Mouse (Mus musculus) MEL (cell line): Measurements from ENCODE around the gene Pik3ip1.

ENCODE experiments used
- BHLHE40 ChIP-seq: IDR thresholded peaks from 2 replicates; pipeline ENCODE4 v1.6.1; 2012; ENCODE audit warnings: low read depth, mild to moderate bottlenecking, inconsistent platforms, low read length, improper control_type of control experiment, borderline replicate concordance
- CTCF ChIP-seq, 3 experiments: IDR thresholded peaks in 2 of 3; conservative IDR thresholded peaks in 1 of 3; 2 replicates each; pipeline ENCODE4 v1.5.1; 2011 to 2012; ENCODE audit warnings: low read length in 3 of 3, low read depth in 2 of 3, mild to moderate bottlenecking in 2 of 3, improper control_type of control experiment in 1 of 3, inconsistent platforms in 1 of 3, mixed read lengths in 1 of 3, moderate library complexity in 1 of 3; ENCODE audit not compliant: control insufficient read depth in 1 of 3, insufficient read depth in 1 of 3, poor library complexity in 1 of 3, severe bottlenecking in 1 of 3
- EP300 ChIP-seq, 2 experiments: IDR thresholded peaks; 2 replicates each; pipeline ENCODE4 v1.6.1; 2011; ENCODE audit warnings: improper control_type of control experiment in 2 of 2, low read length in 2 of 2, low read depth in 1 of 2, mild to moderate bottlenecking in 1 of 2
- GABPA ChIP-seq: IDR thresholded peaks from 2 replicates; pipeline ENCODE4 v1.6.1; 2012; ENCODE audit warnings: low read depth, mild to moderate bottlenecking, inconsistent platforms, low read length, improper control_type of control experiment, moderate library complexity
- GATA1 ChIP-seq: IDR thresholded peaks from 2 replicates; pipeline ENCODE4 v1.6.1; 2011; ENCODE audit warnings: low read depth, low read length, improper control_type of control experiment
- JUND ChIP-seq: IDR thresholded peaks from 2 replicates; pipeline ENCODE4 v1.6.1; 2011; ENCODE audit warnings: low read depth, mild to moderate bottlenecking, improper control_type of control experiment, low read length
- KAT2A ChIP-seq: conservative IDR thresholded peaks from 2 replicates; pipeline ENCODE4 v1.6.1; 2012; ENCODE audit warnings: low read depth, low read length, improper control_type of control experiment, inconsistent platforms
- MAX ChIP-seq: IDR thresholded peaks from 2 replicates; pipeline ENCODE4 v1.6.1; 2011; ENCODE audit warnings: low read length, improper control_type of control experiment
- MAZ ChIP-seq: IDR thresholded peaks from 2 replicates; pipeline ENCODE4 v1.6.1; 2012; ENCODE audit warnings: low read depth, mild to moderate bottlenecking, inconsistent platforms, low read length, improper control_type of control experiment
- MXI1 ChIP-seq: IDR thresholded peaks from 2 replicates; pipeline ENCODE4 v1.6.1; 2011; ENCODE audit warnings: mild to moderate bottlenecking, low read depth, low read length, improper control_type of control experiment
- NELFE ChIP-seq: IDR thresholded peaks from 2 replicates; pipeline ENCODE4 v1.6.1; 2011; ENCODE audit warnings: low read depth, low read length, improper control_type of control experiment
- POLR2A ChIP-seq, 2 experiments: IDR thresholded peaks; 2 replicates each; pipeline ENCODE4 v1.6.1; 2011 to 2012; ENCODE audit warnings: low read length in 2 of 2, mild to moderate bottlenecking in 2 of 2, control low read depth in 1 of 2, improper control_type of control experiment in 1 of 2, low read depth in 1 of 2, moderate library complexity in 1 of 2; ENCODE audit not compliant: control insufficient read depth in 1 of 2, insufficient read depth in 1 of 2, poor library complexity in 1 of 2
- POLR2AphosphoS2 ChIP-seq: IDR thresholded peaks from 2 replicates; pipeline ENCODE4 v1.6.1; 2011; ENCODE audit warnings: low read length, improper control_type of control experiment
- POLR2AphosphoS5 ChIP-seq: IDR thresholded peaks from 2 replicates; pipeline ENCODE4 v1.6.1; 2012; ENCODE audit warnings: low read depth, borderline replicate concordance, mild to moderate bottlenecking, inconsistent platforms, low read length, moderate library complexity, mixed read lengths

DNA sequence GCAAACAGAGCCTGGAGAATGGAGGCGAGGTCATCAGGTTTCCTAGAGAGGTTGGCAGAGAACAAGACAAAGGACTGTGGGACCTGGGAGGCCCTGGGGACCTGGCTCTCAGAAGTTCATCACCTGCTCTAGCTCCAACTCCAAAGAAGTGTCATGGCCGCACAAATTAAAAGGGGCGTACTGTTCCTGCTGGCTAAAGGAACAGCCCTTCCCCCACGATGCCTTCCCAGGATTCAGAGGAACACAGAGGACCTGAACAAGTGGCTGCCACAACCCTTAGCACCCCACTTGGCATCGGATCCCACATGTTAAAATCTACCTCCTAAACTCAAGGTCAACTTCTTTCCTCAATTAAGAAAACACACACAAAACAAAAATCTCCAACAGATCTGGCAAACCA is 39.2 kb downstream of the Pik3ip1 start:
- TF ChIP-seq GATA1 = no peak
- TF ChIP-seq EP300 (IDR thresholded peaks at IDR 0.05; ENCODE audit: low read depth in 1 of 2, low read length in 2 of 2) = no peak
- no peak for TF ChIP-seq MAZ
- TF ChIP-seq POLR2AphosphoS5 = no peak
- no peak for TF ChIP-seq BHLHE40
- no peak for TF ChIP-seq POLR2A (IDR thresholded peaks at IDR 0.05; ENCODE audit: control insufficient read depth in 1 of 2, insufficient read depth in 1 of 2, low read depth in 1 of 2, low read length in 2 of 2, poor library complexity in 1 of 2)
- no peak for TF ChIP-seq MAX
- no peak for TF ChIP-seq JUND
- no peak for TF ChIP-seq GABPA
- no peak for TF ChIP-seq CTCF (IDR thresholded peaks at IDR 0.05 in 2 of 3, conservative IDR thresholded peaks at IDR 0.05 in 1 of 3; ENCODE audit: control insufficient read depth in 1 of 3, insufficient read depth in 1 of 3, low read depth in 2 of 3, low read length in 3 of 3, poor library complexity in 1 of 3, severe bottlenecking in 1 of 3)
- no peak for TF ChIP-seq MXI1
- TF ChIP-seq POLR2AphosphoS2 = no peak
- TF ChIP-seq NELFE = no peak
- TF ChIP-seq KAT2A = no peak
